Mouse (Mus musculus) embryonic facial prominence, embryonic 14.5 days (tissue): ENCODE results near the gene Tshz3. TPM values are rescaled to one million over a fixed set of nuclear protein-coding genes. Genes with fewer than 3 reads are reported as not detected.
A peak's percentile ranks its signal among the peaks of the same experiment; 100 is the strongest.

Source experiments
- ATAC-seq: fragments of 200-750 bp; cut with Nextera tagmentation; 2 replicates; pipeline ENCODE4 v1.8.0; 2017; ENCODE audit warnings: low read depth, moderate number of reproducible peaks, moderate TSS enrichment
- DNase-seq: peaks from one replicate; pipeline ENCODE4 v3.0.0-alpha.2; 2015; ENCODE audit warnings: low spot score
- H3K27ac ChIP-seq: fragments of 300-500 bp; sonication (generic); replicated peaks from 2 replicates; pipeline ENCODE4 v1.5.1; 2014; ENCODE audit warnings: low read depth, mild to moderate bottlenecking, low read length, moderate library complexity
- H3K27me3 ChIP-seq: fragments of 300-500 bp; sonication (generic); replicated peaks from 2 replicates; pipeline ENCODE4 v1.6.1; 2014; ENCODE audit warnings: low read length; ENCODE audit not compliant: control insufficient read depth, insufficient read depth
- H3K36me3 ChIP-seq: fragments of 300-500 bp; sonication (generic); 2 replicates; pipeline ENCODE4 v1.6.1; 2014; ENCODE audit warnings: low read length, mixed read lengths; ENCODE audit not compliant: control insufficient read depth, insufficient read depth
- H3K4me1 ChIP-seq: fragments of 300-500 bp; sonication (generic); 2 replicates; pipeline ENCODE4 v1.6.1; 2014; ENCODE audit warnings: antibody characterized with exemption, low read length; ENCODE audit not compliant: control insufficient read depth, insufficient read depth
- H3K4me2 ChIP-seq: fragments of 300-500 bp; sonication (generic); 2 replicates; pipeline ENCODE4 v1.6.1; 2014; ENCODE audit warnings: low read depth, mild to moderate bottlenecking, low read length, moderate library complexity, mixed read lengths
- H3K4me3 ChIP-seq: fragments of 300-500 bp; sonication (generic); 2 replicates; pipeline ENCODE4 v1.5.1; 2014; ENCODE audit warnings: low read depth, mild to moderate bottlenecking, low read length
- H3K9ac ChIP-seq: fragments of 300-500 bp; sonication (generic); 2 replicates; pipeline ENCODE4 v1.6.1; 2014; ENCODE audit warnings: low read depth, mild to moderate bottlenecking, low read length, moderate library complexity, mixed read lengths
- H3K9me3 ChIP-seq: fragments of 300-500 bp; sonication (generic); 2 replicates; pipeline ENCODE4 v1.6.1; 2016; ENCODE audit warnings: low read length; ENCODE audit not compliant: control insufficient read depth
- WGBS: fragments of 180-500 bp; shearing (Covaris S2); extraction: QIAGEN DNeasy Blood & Tissue Kit; methylation state at CpG from one replicate; pipeline ENCODE4 v1.1.7; 2014; 5-methylcytosine and 5-hydroxymethylcytosine counted together
- polyA plus RNA-seq: library from polyadenylated mRNA; unstranded; fragments of >200 nt; fragmentation: Nextera tagmentation; extraction: Ambion mirVana; gene quantifications from 2 replicates; pipeline ENCODE4 v1.2.1, GENCODE M21; 2014

The Tshz3 gene
- polyA plus RNA-seq, result 9.3 and 12.0 TPM in 2 replicates

DNA sequence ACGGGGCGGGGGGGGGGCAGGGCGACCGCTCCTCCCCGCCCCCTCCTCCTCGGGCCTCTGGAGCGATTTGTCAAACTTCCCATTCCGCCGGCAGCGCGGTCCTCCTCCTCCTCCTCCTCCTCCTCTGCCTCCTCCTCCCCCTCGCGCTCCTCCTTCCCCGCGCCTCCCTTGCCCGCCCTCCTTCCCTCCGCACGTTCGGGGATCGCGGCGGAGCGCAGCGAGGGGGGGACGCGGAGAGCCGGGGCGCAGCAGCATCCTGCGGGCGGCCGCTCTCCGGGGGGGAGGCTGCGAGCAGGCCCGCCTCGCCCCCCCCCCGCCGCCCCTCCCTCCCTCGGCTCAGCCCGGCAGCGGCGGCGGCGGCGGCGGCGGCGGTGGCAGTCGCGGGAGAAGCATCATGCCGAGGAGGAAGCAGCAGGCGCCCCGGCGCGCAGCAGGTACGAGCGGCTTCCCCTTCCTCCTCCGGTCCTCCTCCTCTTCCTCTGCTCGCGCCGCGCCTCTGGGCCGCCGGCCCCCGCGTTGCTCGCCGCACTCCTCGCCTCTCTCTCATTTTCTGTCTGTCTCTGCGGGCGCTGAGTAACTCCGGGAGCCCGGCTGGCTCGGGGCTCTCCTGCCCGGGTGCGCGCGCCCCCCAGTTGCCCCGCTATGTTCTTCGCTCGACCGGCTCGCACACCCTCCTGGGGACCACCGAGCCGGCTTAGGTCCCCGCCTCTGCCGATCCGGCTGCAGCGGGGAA lies at the start of gene Tshz3:
Gene Tshz3 (plus strand): TSS at position 263 of the 733 bp plus-strand sequence.
- Histone ChIP-seq H3K4me1 (no peaks in the 10 kb centered on the region), H3K9ac (peak within 1 kb of the TSS; percentile 77), H3K27ac (peak within 1 kb of the TSS; percentile 86), H3K9me3 (no peaks in the 10 kb centered on the region), H3K4me2 (peak within 1 kb of the TSS; percentile 97), H3K36me3 (no peaks in the 10 kb centered on the region), H3K27me3 (peaks cover 28% of the 10 kb centered on the region), H3K4me3 (peak within 1 kb of the TSS; percentile 82)
- WGBS, result 0% methylated on average over 24 of the region's 88 CpGs
- DNase-seq (peak; percentile 93), ATAC-seq (peak; percentile 62)

GRCm38 (mm10) chr7:36655931-36656330 lies 42.0 kb upstream of the Tshz3 start:
- Histone ChIP-seq H3K27me3 (no peaks in the 10 kb centered on the region), H3K9me3 (no peaks in the 10 kb centered on the region), H3K4me1 (no peaks in the 10 kb centered on the region), H3K36me3 (no peaks in the 10 kb centered on the region), H3K4me2 (no peak overlapping the region), H3K4me3 (no peak overlapping the region), H3K27ac (no peak overlapping the region), H3K9ac (no peak overlapping the region)
- 95% methylated on average over 4 of the region's 4 CpGs for WGBS
- DNase-seq (no peak), ATAC-seq (no peak)

DNA sequence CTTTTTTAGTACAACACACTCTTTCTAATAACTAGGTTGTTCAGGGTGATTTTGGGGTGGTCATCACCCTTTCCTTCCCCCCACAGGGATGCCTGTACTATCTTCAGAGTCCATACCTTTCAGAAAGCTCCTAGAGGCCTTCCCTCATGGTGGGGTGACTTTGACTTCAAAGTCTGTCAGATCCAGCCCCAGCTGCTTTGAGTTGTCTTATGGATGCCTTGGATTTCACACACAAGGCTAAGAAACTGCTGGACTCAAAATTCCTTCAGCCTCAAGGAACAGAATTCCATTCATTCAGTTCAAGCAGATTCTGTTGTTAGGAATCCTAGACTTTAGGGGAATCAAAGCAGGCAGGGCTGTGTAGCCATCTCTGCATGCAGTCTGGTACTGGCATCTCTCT lies 41.5 kb upstream of the Tshz3 start:
- H3K36me3 ChIP-seq, result no peaks in the 10 kb centered on the region
- no peak overlapping the region for H3K9ac ChIP-seq
- no peaks in the 10 kb centered on the region for H3K4me1 ChIP-seq
- no peak overlapping the region for H3K27ac ChIP-seq
- no peak for ATAC-seq
- no peaks in the 10 kb centered on the region for H3K9me3 ChIP-seq
- no peak for DNase-seq
- no peak overlapping the region for H3K4me2 ChIP-seq
- H3K27me3 ChIP-seq, result no peaks in the 10 kb centered on the region
- no peak overlapping the region for H3K4me3 ChIP-seq

DNA sequence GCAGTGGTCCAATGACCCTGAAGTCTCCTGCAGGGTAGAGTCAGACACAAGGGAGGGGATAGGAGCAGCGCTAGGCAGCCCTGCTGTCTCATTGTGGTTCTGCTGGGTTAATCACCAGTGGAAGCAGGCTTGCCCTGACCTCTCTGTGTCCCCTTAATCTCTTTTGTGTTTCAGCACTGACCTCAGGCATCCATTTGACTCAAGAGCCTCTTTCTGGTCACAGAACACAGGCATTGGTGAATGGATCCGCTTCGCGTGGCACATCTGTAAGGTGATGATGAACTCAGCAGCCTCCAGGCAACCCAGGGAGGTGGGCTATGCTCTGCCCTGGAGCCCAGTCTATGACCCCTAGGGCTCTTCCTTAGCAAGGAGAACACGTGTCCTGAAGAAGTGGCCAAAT lies 39.6 kb upstream of the Tshz3 start:
- DNase-seq, result no peak
- H3K4me3 ChIP-seq, result no peak overlapping the region
- H3K4me2 ChIP-seq, result no peak overlapping the region
- no peaks in the 10 kb centered on the region for H3K9me3 ChIP-seq
- no peaks in the 10 kb centered on the region for H3K36me3 ChIP-seq
- no peak overlapping the region for H3K27ac ChIP-seq
- no peak for ATAC-seq
- 48% methylated on average over 5 of the region's 5 CpGs for WGBS
- H3K27me3 ChIP-seq, result no peaks in the 10 kb centered on the region
- H3K4me1 ChIP-seq, result no peaks in the 10 kb centered on the region
- no peak overlapping the region for H3K9ac ChIP-seq

GRCm38 (mm10) chr7:36659265-36659664 lies 38.7 kb upstream of the Tshz3 start:
- H3K36me3 ChIP-seq, result no peaks in the 10 kb centered on the region
- H3K27ac ChIP-seq, result no peak overlapping the region
- ATAC-seq, result no peak
- H3K4me1 ChIP-seq, result no peaks in the 10 kb centered on the region
- H3K4me2 ChIP-seq, result no peak overlapping the region
- DNase-seq, result no peak
- H3K9ac ChIP-seq, result no peak overlapping the region
- no peak overlapping the region for H3K4me3 ChIP-seq
- 82% methylated on average over 7 of the region's 7 CpGs for WGBS
- no peaks in the 10 kb centered on the region for H3K27me3 ChIP-seq
- no peaks in the 10 kb centered on the region for H3K9me3 ChIP-seq

GRCm38 (mm10) chr7:36660654-36661053 lies 37.3 kb upstream of the Tshz3 start:
- H3K4me2 ChIP-seq, result no peak overlapping the region

DNA sequence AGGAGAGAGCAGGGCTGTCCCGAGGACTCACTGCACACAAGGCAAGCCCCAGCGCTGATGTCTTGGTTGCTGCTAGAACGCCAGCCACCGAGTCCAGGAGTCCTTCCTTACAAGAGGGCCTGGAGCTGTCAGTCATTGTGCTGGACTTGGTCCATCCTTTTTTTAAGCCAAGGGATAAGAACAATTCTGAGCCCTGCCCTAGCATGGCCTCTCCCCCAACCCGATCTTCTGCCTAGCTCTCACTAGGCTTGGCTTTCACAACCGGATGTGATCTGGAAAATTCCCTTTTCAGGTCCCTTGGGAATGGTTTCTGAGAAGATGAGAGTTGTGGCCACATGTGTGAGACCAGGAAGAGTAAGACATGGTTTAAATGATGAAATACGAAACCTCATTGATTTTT lies 34.5 kb upstream of the Tshz3 start:
- no peak overlapping the region for H3K4me3 ChIP-seq
- no peaks in the 10 kb centered on the region for H3K9me3 ChIP-seq
- no peak overlapping the region for H3K9ac ChIP-seq
- DNase-seq, result no peak
- no peaks in the 10 kb centered on the region for H3K27me3 ChIP-seq
- no peak for ATAC-seq
- H3K4me2 ChIP-seq, result no peak overlapping the region
- H3K4me1 ChIP-seq, result no peaks in the 10 kb centered on the region
- no peak overlapping the region for H3K27ac ChIP-seq
- 80% methylated on average over 7 of the region's 7 CpGs for WGBS
- H3K36me3 ChIP-seq, result no peaks in the 10 kb centered on the region

More at GRCm38 (mm10) chr7:36660654-36661053, 37.3 kb upstream of the Tshz3 start:
- Histone ChIP-seq H3K27ac (no peak overlapping the region), H3K9ac (no peak overlapping the region), H3K4me3 (no peak overlapping the region), H3K9me3 (no peaks in the 10 kb centered on the region), H3K36me3 (no peaks in the 10 kb centered on the region), H3K27me3 (no peaks in the 10 kb centered on the region), H3K4me1 (no peaks in the 10 kb centered on the region)
- 67% methylated on average over 9 of the region's 9 CpGs for WGBS
- ATAC-seq (no peak), DNase-seq (no peak)

DNA sequence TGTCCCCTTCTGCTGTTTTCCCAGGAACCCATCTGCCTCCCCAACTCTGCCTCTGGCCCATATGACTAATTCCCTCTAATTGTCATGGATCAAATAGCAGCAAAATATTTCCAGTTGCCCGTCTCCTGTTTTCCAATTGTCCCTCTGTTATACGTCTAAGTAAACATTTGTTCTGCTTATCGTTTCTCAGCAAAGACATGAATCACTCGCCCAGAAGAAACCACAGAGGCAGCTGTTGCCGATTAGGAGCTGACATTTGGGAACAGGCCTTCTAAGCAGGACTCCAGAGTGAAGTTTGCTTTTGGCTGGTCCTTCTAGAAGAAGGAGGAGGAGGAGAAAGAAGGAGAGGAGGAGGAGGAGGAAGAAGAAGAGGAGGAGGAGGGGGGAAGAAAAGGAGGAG lies 30.2 kb upstream of the Tshz3 start:
- Histone ChIP-seq H3K9me3 (no peaks in the 10 kb centered on the region), H3K27me3 (no peaks in the 10 kb centered on the region), H3K27ac (no peak overlapping the region), H3K4me2 (no peak overlapping the region), H3K9ac (no peak overlapping the region), H3K4me1 (no peaks in the 10 kb centered on the region), H3K36me3 (no peaks in the 10 kb centered on the region), H3K4me3 (no peak overlapping the region)
- 12% methylated on average over 5 of the region's 5 CpGs for WGBS
- DNase-seq, result peak; percentile 81
- no peak for ATAC-seq

DNA sequence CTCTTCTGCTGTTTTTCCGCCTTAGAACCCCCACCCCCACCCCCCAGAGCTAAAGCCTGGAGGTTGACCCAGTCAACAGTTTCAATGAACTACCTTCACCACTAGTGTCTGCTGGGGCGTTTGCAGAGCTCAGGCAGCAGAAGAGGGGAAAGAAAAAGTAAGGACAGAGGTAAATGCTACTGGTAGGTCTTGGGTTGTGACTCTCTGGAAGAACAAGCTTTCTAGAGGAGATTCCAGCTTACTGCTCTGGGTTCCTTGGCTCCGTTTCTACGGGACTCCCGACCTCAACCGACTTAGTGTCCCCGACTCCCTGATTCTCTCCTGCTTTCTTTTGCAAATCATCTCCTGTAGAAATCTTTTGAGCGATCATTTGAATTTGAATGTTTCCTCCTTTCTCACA lies 19.9 kb upstream of the Tshz3 start:
- Histone ChIP-seq H3K4me1 (peaks cover 18% of the 10 kb centered on the region), H3K27ac (no peak overlapping the region), H3K9me3 (no peaks in the 10 kb centered on the region), H3K27me3 (peaks cover 40% of the 10 kb centered on the region), H3K9ac (no peak overlapping the region), H3K4me2 (no peak overlapping the region), H3K36me3 (no peaks in the 10 kb centered on the region), H3K4me3 (no peak overlapping the region)
- WGBS, result 21% methylated on average over 8 of the region's 8 CpGs
- DNase-seq, result no peak
- ATAC-seq, result no peak
